Mouse (Mus musculus) cerebellum, postnatal 10 days (tissue): ENCODE measurements around the gene Hipk3.

Experiments used
- DNase-seq, 2 experiments: peaks; one replicate each; pipeline ENCODE4 v3.0.0; 2021; ENCODE audit warnings: mixed read lengths in 2 of 2

Gene Hipk3

GRCm38 (mm10) chr2:104411806-104412205 lies 82.4 kb downstream of the Hipk3 start:
- DNase-seq = no peak

DNA sequence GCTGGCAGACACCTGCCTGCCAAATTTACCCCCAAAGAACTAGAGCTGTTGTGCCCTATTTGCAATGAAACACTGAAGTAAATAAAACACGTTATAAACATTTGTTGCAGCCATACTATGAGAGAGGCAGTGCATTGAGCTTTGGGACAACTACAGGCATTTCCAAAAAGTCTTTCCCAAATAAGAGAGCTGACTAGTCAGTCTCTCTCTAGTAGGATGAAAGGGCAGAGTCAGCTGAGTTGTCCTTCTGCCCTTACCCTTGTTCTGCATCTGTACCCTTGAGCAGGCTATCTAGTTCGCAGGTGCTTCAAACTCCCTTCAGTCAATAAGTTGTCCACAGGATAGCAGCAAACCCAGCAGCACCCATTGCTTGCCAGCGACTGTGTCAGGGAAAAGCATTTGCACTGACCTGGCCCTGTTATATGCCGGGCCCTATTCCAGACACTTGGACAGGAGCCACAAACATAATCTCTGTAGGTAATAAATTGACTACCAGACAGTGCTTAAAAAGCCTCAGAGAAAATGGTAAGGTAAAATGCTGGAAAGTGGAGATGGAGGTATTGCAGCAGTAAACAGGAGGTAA lies 83.2 kb downstream of the Hipk3 start, which contains the start of gene D430041D05Rik:
TSS of gene D430041D05Rik (minus strand) at position 51 of the 583 bp plus-strand sequence.
- peak; percentile 66 to 71 for DNase-seq

- DNase-seq = peak; percentile 80 to 85
Measured at GRCm38 (mm10) chr2:104409851-104410821, 84.1 kb downstream of the Hipk3 start.

- DNase-seq = peak; percentile 46 to 51
Measured at GRCm38 (mm10) chr2:104408351-104408750, 85.9 kb downstream of the Hipk3 start.

- DNase-seq = peak; percentile 41 to 45
Measured at GRCm38 (mm10) chr2:104407913-104408312, 86.3 kb downstream of the Hipk3 start.

GRCm38 (mm10) chr2:104404036-104404435 lies 90.2 kb downstream of the Hipk3 start:
- no peak for DNase-seq

- no peak for DNase-seq
Measured at GRCm38 (mm10) chr2:104398651-104399290, 95.5 kb downstream of the Hipk3 start.

- no peak for DNase-seq
Measured at GRCm38 (mm10) chr2:104395961-104396360, 98.3 kb downstream of the Hipk3 start.

GRCm38 (mm10) chr2:104394769-104395168 lies 99.5 kb downstream of the Hipk3 start:
- DNase-seq = no peak

GRCm38 (mm10) chr2:104392700-104393312 lies 101.4 kb downstream of the Hipk3 start:
- peak in 1 of 2 experiments; percentile 47 for DNase-seq

DNA sequence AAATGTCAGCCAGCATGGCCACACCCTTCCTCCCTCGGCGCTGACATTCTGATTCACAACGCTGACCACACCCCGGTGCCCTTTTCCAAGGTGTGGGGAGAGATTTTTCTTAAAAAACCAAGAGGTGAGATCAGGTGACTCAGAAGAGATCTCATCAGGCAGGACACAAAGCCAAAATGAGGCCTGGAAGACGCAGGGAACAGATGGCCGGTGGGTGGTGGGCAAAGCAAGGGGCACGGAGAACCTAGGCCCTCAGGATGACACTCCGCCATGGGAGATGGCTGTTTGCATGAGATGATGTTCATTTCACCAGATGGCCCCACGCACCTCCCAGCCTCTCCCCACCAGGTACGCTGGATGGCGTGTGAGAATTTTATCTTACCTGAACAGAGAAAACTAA lies 105.0 kb downstream of the Hipk3 start:
- peak; percentile 79 to 92 for DNase-seq

DNA sequence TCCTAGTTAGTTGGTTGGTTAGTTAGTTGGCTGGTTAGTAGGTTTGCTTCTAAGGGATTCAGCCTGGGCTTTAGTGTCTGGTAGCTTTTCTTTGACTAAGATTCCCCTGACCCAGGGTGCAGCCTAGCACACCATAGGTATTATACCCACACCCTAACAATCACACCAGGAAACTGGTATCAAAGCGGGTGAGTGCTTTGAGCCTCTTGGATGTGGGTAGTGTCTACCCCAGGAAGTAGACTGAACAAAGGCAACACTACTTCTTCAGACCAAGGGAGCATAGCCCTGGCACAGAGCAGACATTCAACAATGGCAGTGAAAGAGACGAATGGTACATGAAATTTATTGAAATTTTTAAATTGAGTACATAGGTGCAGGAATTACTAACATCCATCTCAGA lies 108.3 kb downstream of the Hipk3 start:
- DNase-seq = no peak

DNA sequence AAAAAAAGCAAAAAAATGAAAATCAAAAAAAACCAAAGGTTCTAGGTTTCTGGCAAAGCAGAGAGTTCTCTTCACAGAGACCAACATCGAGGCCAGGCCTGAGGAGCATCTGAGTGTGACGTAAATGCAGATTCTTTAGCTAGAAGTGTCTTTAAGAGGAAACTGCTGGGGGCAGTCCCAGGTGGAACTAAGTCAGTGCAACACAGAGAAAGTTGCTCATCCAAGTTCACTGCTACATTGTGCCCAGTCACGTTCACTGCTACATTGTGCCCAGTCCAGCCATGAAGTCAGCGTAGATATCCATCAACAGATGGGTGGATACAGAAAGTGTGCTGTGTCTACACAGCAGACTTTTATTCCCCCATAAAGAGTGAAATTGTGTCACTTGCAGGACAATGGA lies 110.7 kb downstream of the Hipk3 start:
- no peak for DNase-seq

DNA sequence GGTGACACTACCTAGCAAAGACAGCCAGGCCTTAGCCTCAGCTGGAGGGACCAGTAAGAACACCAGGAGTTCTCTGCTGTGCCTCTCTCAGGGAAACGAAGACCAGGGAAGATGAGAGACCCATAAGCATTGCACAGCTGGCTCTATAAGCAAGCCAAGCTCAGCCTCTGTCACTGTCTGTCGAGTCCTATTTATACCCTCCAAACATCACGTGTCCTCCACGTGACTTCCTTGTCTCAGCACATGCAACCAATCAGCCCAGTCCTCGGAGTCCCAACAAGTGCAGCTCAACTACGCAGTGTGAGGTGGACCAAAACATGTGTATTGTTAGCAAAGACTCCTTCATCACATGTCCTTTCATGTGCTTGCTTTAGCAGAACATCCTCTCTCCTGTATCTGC lies 111.4 kb downstream of the Hipk3 start:
- DNase-seq = no peak

DNA sequence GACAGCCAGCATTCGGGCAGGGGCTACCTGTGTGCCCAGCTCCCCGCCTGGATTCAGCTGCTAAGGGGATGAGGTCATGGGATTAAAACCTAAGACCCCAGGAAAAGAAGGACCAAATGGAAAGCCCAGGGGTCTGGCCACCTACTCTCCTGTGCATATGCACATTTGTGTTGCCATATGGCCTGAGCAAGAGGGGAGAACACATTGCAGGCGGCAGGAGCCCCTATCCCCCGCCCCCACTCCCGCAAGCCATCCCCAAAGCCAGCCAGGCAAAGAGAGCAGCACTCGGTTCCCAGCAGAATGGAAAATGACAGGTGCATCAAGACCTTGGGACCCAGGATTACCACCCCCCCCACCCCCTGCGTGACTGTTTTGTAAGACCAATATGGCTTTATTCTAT lies 114.9 kb downstream of the Hipk3 start:
- DNase-seq = peak; percentile 85 to 94

DNA sequence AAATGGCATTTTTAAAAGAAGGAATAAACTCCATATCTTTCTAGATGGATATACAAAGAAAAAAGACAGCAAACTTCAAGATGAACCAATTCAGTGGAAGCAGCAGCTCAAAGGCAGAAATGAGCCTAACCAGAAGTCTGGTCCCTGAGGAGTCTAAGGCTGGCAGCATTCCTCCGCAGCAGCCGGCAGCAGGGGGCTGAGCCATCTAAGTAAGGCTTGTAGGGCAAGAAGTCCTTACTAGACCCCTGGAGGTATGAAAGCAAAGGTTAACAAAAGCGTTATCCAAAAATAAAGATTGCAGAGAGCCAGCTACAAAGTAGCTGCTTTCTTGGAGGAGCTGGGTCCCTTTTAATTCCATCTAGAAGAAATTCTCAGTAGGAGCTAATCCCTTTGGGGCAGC lies 115.5 kb downstream of the Hipk3 start:
- DNase-seq = peak; percentile 44 to 69

GRCm38 (mm10) chr2:104377990-104378389 lies 116.3 kb downstream of the Hipk3 start:
- no peak for DNase-seq
